Mouse (Mus musculus): Measurements from ENCODE around the gene Spata4. TPM values are rescaled to one million over a fixed set of nuclear protein-coding genes. Genes with fewer than 3 reads are reported as not detected.

The Spata4 gene
- polyA plus RNA-seq (2012; ENCODE audit: low replicate concordance), result not detected in 2 replicates

GRCm38 (mm10) chr8:54600671-54601251, at the start of gene Spata4:
Spata4 (plus strand) TSS chr8:54600781.

Other genes with a start within 250 kb of the Spata4 start
- 0.91 and 2.1 TPM in 2 replicates for gene Asb5, start 71.2 kb upstream of the Spata4 start, polyA plus RNA-seq (2012; ENCODE audit: low replicate concordance)
- gene Spcs3, start 70.8 kb upstream of the Spata4 start, polyA plus RNA-seq (2012; ENCODE audit: low replicate concordance), result 21.5 and 33.4 TPM in 2 replicates

Data from hematopoietic multipotent progenitor cell, adult 10-12 weeks (in vitro differentiated cells).